Comparison of ENCODE assay signal across 21 mouse cellular contexts in the genomic region with DNA sequence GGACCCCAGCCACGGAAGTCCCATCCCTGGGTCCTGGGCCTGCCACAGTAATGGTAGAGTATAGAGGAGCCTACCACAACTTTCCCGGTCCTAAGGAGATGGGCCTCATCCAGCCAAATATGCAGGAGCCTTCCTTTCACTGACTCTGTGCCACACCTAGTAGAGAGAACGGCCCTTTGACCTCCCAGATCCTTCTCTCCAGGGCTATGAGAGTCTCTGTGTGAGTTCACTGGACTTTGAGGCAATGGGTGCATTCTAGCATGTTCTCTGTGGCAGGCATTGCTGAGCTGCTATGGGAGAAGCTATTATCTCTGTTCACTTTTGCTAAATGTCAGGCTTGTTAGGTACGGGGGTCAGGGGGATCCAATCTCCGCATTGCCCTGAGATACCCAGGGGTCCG. TPM values are rescaled to one million over a fixed set of nuclear protein-coding genes. Genes with fewer than 3 reads are reported as not detected.
"Had no signal": no experiment of that assay in that cellular context is flagged by ENCODE, and none has a peak within 500 bp of the region (broad histone marks: within the 10 kb centered on the region; RNA-seq: fewer than 3 reads in every experiment).

No protein-coding gene starts in this region.

- H3K9ac ChIP-seq: intestine, embryonic 15.5 days; limb, embryonic 13.5 days; liver, embryonic 14.5 days; liver, postnatal 0 days; lung, embryonic 14.5 days had no signal

- H3K9me3 ChIP-seq: intestine, embryonic 15.5 days; limb, embryonic 10.5 days; limb, embryonic 13.5 days had no signal

- DNase-seq: layer of hippocampus, adult 9-11 months; liver, postnatal 0 days; lung, embryonic 14.5 days; midbrain, embryonic 14.5 days; thymus, adult 2 months; thymus, postnatal 25 days had no signal

- ATAC-seq: intestine, embryonic 15.5 days; liver, postnatal 0 days; lung, postnatal 0 days had no signal

- H3K27me3 ChIP-seq: intestine, embryonic 15.5 days had no signal

- H3K4me2 ChIP-seq: intestine, embryonic 15.5 days; limb, embryonic 13.5 days; liver, embryonic 11.5 days; lung, embryonic 14.5 days had no signal

- H3K36me3 ChIP-seq: intestine, embryonic 15.5 days; limb, embryonic 10.5 days; limb, embryonic 13.5 days had no signal

- H3K4me1 ChIP-seq: intestine, embryonic 15.5 days had no signal

- H3K4me3 ChIP-seq: intestine, embryonic 15.5 days; layer of hippocampus, adult 2 months; limb, embryonic 10.5 days; limb, embryonic 13.5 days had no signal

- H3K27ac ChIP-seq: intestine, embryonic 15.5 days; layer of hippocampus, adult 2 months; limb, embryonic 10.5 days; limb, embryonic 13.5 days; liver, embryonic 14.5 days; macrophage; stomach, postnatal 0 days had no signal

RNA-seq across cellular contexts. Expression of gene Il9, which starts 18.3 kb away (rescaled TPM):
- polyA plus RNA-seq: intestine, embryonic 15.5 days; kidney, embryonic 16.5 days; large intestine, adult 2 months; limb, embryonic 10.5 days; limb, embryonic 13.5 days; liver, embryonic 11.5 days; liver, embryonic 14.5 days; liver, postnatal 0 days; lung, embryonic 14.5 days; lung, postnatal 0 days; macrophage; midbrain, embryonic 14.5 days; midbrain, postnatal 0 days; neural tube, embryonic 11.5 days; neural tube, embryonic 14.5 days; stomach, embryonic 14.5 days; stomach, postnatal 0 days had no signal

RNA-seq across cellular contexts. Expression of gene Slc25a48, which starts 25.6 kb away (rescaled TPM):
- polyA plus RNA-seq: limb, embryonic 10.5 days; lung, postnatal 0 days; macrophage; neural tube, embryonic 14.5 days had no signal

RNA-seq across cellular contexts. Expression of gene Gm3045, which starts 37.4 kb away (rescaled TPM):
- polyA plus RNA-seq: intestine, embryonic 15.5 days; kidney, embryonic 16.5 days; large intestine, adult 2 months; limb, embryonic 10.5 days; liver, embryonic 11.5 days; liver, embryonic 14.5 days; liver, postnatal 0 days; lung, embryonic 14.5 days; lung, postnatal 0 days; macrophage; midbrain, embryonic 14.5 days; midbrain, postnatal 0 days; neural tube, embryonic 11.5 days; neural tube, embryonic 14.5 days; stomach, embryonic 14.5 days; stomach, postnatal 0 days; thymus, adult 2 months had no signal
